Mouse (Mus musculus): ENCODE measurements around the gene Slc25a13. TPM values are rescaled to one million over a fixed set of nuclear protein-coding genes. Genes with fewer than 3 reads are reported as not detected.
A peak's percentile ranks its signal among the peaks of the same experiment; 100 is the strongest.

Gene Slc25a13
- polyA plus RNA-seq, 1 experiment from 2014 or later = 40.8 TPM

DNA sequence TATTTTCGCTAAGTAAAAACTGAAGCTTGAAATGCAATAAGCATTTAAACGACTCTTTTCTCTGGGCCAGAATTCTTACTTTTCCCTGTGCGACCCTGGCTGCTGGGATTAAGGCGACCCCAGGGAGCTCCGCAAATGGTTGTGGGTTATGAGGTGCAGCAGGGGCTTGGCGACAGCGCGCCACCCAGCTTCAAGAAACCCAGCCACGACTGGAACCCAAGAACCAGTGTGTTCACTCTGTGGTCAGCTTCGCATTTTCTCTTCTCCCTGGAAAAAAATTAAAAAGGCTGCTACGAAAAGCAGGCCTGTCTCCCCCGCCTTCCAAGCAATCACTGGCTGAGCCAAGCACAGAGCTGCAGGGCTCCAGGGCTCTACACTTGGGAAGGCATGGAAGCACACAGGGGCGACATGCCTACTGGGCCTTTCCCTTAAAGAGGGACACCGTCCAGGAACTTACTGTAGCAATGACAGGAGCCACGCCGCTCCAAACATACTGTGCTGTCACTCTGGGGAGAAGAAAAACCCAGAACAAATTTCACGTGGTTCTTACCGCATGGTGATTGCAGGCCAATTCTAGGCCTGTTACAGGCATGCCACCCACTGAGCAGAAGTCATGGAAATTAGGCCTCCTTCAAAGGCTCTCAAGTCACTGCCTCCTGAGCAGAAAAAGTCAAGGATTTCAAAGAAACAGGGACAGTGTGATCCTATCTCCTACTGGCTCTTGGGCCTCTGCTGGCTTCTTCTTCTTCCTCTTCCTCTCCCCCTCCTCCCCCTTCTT lies 178.0 kb downstream of the Slc25a13 start:
- no peaks in the 10 kb centered on the region for H3K27me3 ChIP-seq (ENCODE audit: control insufficient read depth, insufficient read depth, low read length)
- ATAC-seq (replicated peaks; ENCODE audit: low FRiP score) (no peak), DNase-seq (ENCODE audit: low spot score) (no peak)
- H3K9ac ChIP-seq (ENCODE audit: low read length) = no peak overlapping the region
- H3K4me1 ChIP-seq (replicated peaks; ENCODE audit: control insufficient read depth, insufficient read depth, low read length) = 0 out of 2 replicates have a peak, but pooled peaks cover 2% of the 10 kb centered on the region
- H3K4me3 ChIP-seq (ENCODE audit: low read depth, low read length) = no peak overlapping the region
- H3K9me3 ChIP-seq (ENCODE audit: control insufficient read depth, low read length) = no peaks in the 10 kb centered on the region
- WGBS = 30% methylated on average over 18 of the region's 18 CpGs
- no peaks in the 10 kb centered on the region for H3K36me3 ChIP-seq (ENCODE audit: control insufficient read depth, insufficient read depth, low read length)
- no peak overlapping the region for H3K4me2 ChIP-seq (ENCODE audit: low read depth, low read length, severe bottlenecking)
- no peak overlapping the region for H3K27ac ChIP-seq (ENCODE audit: low read depth, low read length)

DNA sequence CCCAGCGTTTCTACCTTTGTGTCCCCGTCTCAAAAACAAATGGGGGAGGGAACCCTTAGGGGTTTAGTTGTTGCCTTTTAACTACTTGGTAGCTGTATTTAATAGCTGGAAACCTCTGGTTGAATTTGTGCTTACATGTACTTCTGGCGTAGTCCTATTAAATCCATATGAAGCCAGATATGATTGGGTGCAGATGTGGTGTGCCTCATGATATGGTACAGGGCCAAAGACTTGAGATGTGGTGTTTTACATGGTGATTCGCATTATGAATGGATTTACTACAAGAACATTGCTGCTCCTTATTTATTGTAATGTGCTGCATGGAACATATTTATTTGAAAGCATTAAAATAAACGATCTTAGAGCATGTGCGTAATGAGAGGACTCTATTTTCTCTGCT lies 189.3 kb downstream of the Slc25a13 start:
- Histone ChIP-seq H3K4me3 (ENCODE audit: low read depth, low read length) (no peak overlapping the region), H3K27ac (ENCODE audit: low read depth, low read length) (no peak overlapping the region), H3K27me3 (ENCODE audit: control insufficient read depth, insufficient read depth, low read length) (no peaks in the 10 kb centered on the region), H3K4me2 (ENCODE audit: low read depth, low read length, severe bottlenecking) (no peak overlapping the region), H3K9me3 (ENCODE audit: control insufficient read depth, low read length) (no peaks in the 10 kb centered on the region), H3K9ac (ENCODE audit: low read length) (no peak overlapping the region), H3K4me1 (replicated peaks; ENCODE audit: control insufficient read depth, insufficient read depth, low read length) (no peaks in the 10 kb centered on the region), H3K36me3 (ENCODE audit: control insufficient read depth, insufficient read depth, low read length) (no peaks in the 10 kb centered on the region)
- ATAC-seq (replicated peaks; ENCODE audit: low FRiP score) (no peak), DNase-seq (ENCODE audit: low spot score) (no peak)
- 88% methylated on average over 6 of the region's 6 CpGs for WGBS

DNA sequence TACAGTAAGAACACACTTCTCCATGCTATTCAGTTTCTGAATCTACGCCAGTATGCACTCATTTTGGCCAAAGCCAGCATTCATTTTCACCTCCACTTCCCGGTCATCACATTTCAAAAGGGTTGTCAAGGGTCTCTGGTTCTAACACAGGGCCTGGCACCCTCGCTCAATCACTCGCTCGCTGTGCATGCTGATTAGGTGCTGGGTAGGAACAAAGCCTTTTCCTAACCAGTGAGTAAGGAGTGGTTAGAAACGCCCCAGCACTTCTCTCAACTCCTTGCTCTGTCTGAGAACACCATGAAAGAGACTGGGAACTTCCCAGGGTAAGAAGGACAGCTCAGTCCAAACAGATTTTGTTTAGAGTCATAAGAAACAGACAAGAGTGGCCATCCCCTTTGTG lies 193.0 kb downstream of the Slc25a13 start:
- no peak for DNase-seq (ENCODE audit: low spot score)
- H3K4me2 ChIP-seq (ENCODE audit: low read depth, low read length, severe bottlenecking) = no peak overlapping the region
- H3K27me3 ChIP-seq (ENCODE audit: control insufficient read depth, insufficient read depth, low read length) = no peaks in the 10 kb centered on the region
- 39% methylated on average over 6 of the region's 6 CpGs for WGBS
- H3K4me1 ChIP-seq (replicated peaks; ENCODE audit: control insufficient read depth, insufficient read depth, low read length) = no peaks in the 10 kb centered on the region
- H3K4me3 ChIP-seq (ENCODE audit: low read depth, low read length) = no peak overlapping the region
- no peak overlapping the region for H3K27ac ChIP-seq (ENCODE audit: low read depth, low read length)
- no peaks in the 10 kb centered on the region for H3K9me3 ChIP-seq (ENCODE audit: control insufficient read depth, low read length)
- no peak for ATAC-seq (replicated peaks; ENCODE audit: low FRiP score)
- no peaks in the 10 kb centered on the region for H3K36me3 ChIP-seq (ENCODE audit: control insufficient read depth, insufficient read depth, low read length)
- no peak overlapping the region for H3K9ac ChIP-seq (ENCODE audit: low read length)

DNA sequence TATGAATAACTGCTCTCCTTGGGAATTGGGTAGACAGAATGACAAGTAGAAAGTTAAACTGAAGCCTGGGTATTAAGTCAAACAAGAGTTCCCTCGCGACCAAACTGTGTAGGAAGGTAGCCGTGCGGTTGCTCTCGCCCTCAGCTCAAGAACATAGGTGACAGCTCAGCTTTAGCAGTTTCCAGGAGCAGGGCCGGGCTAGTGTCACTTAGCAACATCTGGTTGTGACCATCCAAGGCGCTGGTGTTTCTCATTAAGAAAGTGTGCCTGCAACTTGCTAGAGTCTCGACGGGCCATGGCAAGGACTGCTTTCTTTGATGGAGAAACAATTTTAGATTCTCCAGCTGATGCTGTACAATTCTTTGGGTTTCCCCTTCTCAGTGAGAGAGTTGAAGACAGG lies 200.0 kb downstream of the Slc25a13 start:
- WGBS = 61% methylated on average over 9 of the region's 9 CpGs
- H3K36me3 ChIP-seq (ENCODE audit: control insufficient read depth, insufficient read depth, low read length) = no peaks in the 10 kb centered on the region
- H3K9me3 ChIP-seq (ENCODE audit: control insufficient read depth, low read length) = no peaks in the 10 kb centered on the region
- no peak overlapping the region for H3K9ac ChIP-seq (ENCODE audit: low read length)
- DNase-seq (ENCODE audit: low spot score) (no peak), ATAC-seq (replicated peaks; ENCODE audit: low FRiP score) (no peak)
- H3K4me1 ChIP-seq (replicated peaks; ENCODE audit: control insufficient read depth, insufficient read depth, low read length) = 0 out of 2 replicates have a peak, but pooled peaks cover 2% of the 10 kb centered on the region
- no peak overlapping the region for H3K4me3 ChIP-seq (ENCODE audit: low read depth, low read length)
- no peak overlapping the region for H3K4me2 ChIP-seq (ENCODE audit: low read depth, low read length, severe bottlenecking)
- no peak overlapping the region for H3K27ac ChIP-seq (ENCODE audit: low read depth, low read length)
- no peaks in the 10 kb centered on the region for H3K27me3 ChIP-seq (ENCODE audit: control insufficient read depth, insufficient read depth, low read length)

DNA sequence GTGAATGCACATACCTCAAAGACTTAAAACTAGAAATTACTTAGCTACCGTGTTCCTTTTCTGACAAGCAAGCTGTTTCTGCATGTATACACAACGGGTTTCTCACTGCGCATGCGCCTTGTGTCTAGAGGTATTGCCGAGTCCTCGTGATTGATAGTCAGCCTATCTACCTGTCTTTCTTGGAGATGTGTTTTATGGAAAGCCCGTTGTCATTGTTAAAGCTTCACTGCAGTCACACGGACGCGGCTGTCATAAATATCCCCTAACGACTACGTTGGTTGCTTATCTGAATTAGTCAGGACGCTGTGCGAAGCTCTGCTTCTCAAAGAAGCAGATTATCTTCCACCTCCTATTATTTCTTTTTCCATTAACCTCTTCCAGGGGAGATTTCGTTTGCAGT lies 201.4 kb downstream of the Slc25a13 start:
- ATAC-seq (replicated peaks; ENCODE audit: low FRiP score) (no peak), DNase-seq (ENCODE audit: low spot score) (no peak)
- H3K9ac ChIP-seq (ENCODE audit: low read length) = no peak overlapping the region

DNA sequence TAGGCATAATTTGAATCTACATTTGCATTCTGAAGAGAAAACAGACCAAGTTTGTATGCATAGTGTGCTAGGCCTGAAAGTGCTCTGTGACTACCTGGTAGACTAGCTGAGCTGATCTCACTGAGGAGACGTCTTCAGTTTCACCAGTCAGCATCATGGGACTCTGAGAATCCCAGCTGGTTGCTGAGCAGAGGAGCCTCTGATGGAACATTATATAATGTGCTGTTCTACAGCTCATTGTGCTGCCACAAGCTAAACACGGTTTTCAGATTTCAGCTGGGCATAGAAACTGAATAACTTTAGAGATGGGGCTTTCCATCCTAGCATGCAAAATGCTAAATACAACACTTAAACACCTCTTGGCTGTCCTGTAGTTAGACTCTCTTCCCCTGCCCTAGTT lies 205.6 kb downstream of the Slc25a13 start:
- Histone ChIP-seq H3K27me3 (ENCODE audit: control insufficient read depth, insufficient read depth, low read length) (no peaks in the 10 kb centered on the region; the same call in 1 of the 2 replicates), H3K4me3 (ENCODE audit: low read depth, low read length) (no peak overlapping the region), H3K36me3 (ENCODE audit: control insufficient read depth, insufficient read depth, low read length) (no peaks in the 10 kb centered on the region), H3K9me3 (ENCODE audit: control insufficient read depth, low read length) (no peaks in the 10 kb centered on the region), H3K4me2 (ENCODE audit: low read depth, low read length, severe bottlenecking) (no peak overlapping the region), H3K9ac (ENCODE audit: low read length) (no peak overlapping the region), H3K4me1 (replicated peaks; ENCODE audit: control insufficient read depth, insufficient read depth, low read length) (no peaks in the 10 kb centered on the region), H3K27ac (ENCODE audit: low read depth, low read length) (no peak overlapping the region)
- no peak for ATAC-seq (replicated peaks; ENCODE audit: low FRiP score)
- DNase-seq (ENCODE audit: low spot score) = no peak
- WGBS = 75% methylated on average over 2 of the region's 2 CpGs

More for the DNA sequence above, 201.4 kb downstream of the Slc25a13 start:
- H3K27me3 ChIP-seq (ENCODE audit: control insufficient read depth, insufficient read depth, low read length) = no peaks in the 10 kb centered on the region
- H3K9me3 ChIP-seq (ENCODE audit: control insufficient read depth, low read length) = no peaks in the 10 kb centered on the region
- H3K4me2 ChIP-seq (ENCODE audit: low read depth, low read length, severe bottlenecking) = no peak overlapping the region
- 66% methylated on average over 15 of the region's 15 CpGs for WGBS
- H3K4me3 ChIP-seq (ENCODE audit: low read depth, low read length) = no peak overlapping the region
- H3K27ac ChIP-seq (ENCODE audit: low read depth, low read length) = no peak overlapping the region
- H3K4me1 ChIP-seq (replicated peaks; ENCODE audit: control insufficient read depth, insufficient read depth, low read length) = 0 out of 2 replicates have a peak, but pooled peaks cover 2% of the 10 kb centered on the region
- H3K36me3 ChIP-seq (ENCODE audit: control insufficient read depth, insufficient read depth, low read length) = no peaks in the 10 kb centered on the region

DNA sequence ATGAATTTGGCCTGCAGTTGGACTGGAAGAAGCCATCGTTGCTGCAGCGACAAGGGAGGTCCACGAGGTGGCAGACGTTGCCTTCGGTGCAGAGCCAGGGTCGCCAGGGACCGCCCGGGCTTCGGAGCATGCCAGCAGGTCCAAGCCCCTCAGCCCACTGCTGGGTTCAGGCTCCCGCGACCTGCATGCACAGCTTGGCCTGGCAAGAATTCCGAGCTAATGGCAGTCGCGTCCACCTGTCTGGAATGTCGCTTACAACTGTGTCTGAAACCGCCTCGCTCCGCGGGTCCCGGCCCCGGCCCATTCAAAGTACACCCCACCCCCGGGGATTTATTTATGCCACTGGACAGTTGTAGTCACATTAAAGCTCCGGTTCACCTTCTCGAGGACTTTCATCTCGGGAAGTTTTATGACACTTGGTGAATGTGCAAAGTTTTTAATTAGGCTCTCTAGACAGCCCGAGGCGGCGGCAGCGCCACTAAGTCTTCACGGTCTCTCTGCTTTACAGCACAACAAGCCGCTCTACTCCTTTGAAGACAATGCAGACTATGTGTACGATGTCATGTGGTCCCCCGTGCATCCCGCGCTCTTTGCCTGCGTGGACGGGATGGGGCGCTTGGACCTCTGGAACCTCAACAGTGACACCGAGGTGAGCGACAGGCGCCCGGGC lies 211.1 kb downstream of the Slc25a13 start:
- ATAC-seq (replicated peaks; ENCODE audit: low FRiP score) = peak; percentile 95
- Histone ChIP-seq H3K27ac (ENCODE audit: low read depth, low read length) (no peak overlapping the region), H3K4me2 (ENCODE audit: low read depth, low read length, severe bottlenecking) (peak overlapping the region; percentile 86), H3K9ac (ENCODE audit: low read length) (peak overlapping the region; percentile 55), H3K4me3 (ENCODE audit: low read depth, low read length) (peak overlapping the region; percentile 42), H3K4me1 (replicated peaks; ENCODE audit: control insufficient read depth, insufficient read depth, low read length) (0 out of 2 replicates have a peak, but pooled peaks cover 2% of the 10 kb centered on the region), H3K27me3 (ENCODE audit: control insufficient read depth, insufficient read depth, low read length) (no peaks in the 10 kb centered on the region; the same call in 1 of the 2 replicates), H3K36me3 (ENCODE audit: control insufficient read depth, insufficient read depth, low read length) (no peaks in the 10 kb centered on the region), H3K9me3 (ENCODE audit: control insufficient read depth, low read length) (no peaks in the 10 kb centered on the region)
- WGBS = 2% methylated on average over 42 of the region's 42 CpGs
- peak; percentile 94 for DNase-seq (ENCODE audit: low spot score)

DNA sequence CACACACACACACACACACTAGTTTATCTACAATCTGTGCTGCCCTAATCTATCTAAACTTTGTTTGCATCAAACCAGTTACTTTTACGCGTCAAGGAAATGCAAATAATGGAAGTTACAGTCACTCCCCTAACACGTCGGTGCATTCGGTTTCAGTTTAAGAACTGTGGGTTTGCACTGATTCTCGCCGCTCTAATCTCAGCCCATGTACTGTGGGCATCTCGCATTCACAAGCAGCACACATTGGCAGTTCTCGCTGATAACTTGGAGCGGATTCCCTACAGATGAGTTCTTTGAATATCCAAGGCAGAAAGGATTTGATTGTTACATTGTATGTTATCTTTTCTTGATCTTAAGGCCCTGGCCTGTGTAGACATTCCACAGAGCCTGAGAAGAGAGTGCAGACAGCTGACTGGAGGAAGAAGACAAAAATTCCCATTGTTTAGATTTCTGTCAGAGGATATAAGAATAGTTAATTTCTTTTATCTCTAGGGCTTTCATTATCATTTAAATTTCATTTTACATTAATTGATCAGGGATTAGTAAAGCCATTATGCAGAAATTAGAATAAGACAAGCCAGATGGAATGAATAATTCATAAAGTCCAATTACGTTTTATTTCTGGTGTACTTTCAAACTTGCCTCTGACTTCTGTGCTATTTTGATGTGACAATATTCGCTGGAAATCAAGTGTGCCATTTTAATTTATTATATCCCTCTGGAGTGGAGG lies 212.1 kb downstream of the Slc25a13 start:
- no peak for DNase-seq (ENCODE audit: low spot score)
- Histone ChIP-seq H3K27me3 (ENCODE audit: control insufficient read depth, insufficient read depth, low read length) (no peaks in the 10 kb centered on the region; the same call in 1 of the 2 replicates), H3K9ac (ENCODE audit: low read length) (no peak overlapping the region), H3K4me1 (replicated peaks; ENCODE audit: control insufficient read depth, insufficient read depth, low read length) (0 out of 2 replicates have a peak, but pooled peaks cover 2% of the 10 kb centered on the region), H3K27ac (ENCODE audit: low read depth, low read length) (no peak overlapping the region), H3K4me3 (ENCODE audit: low read depth, low read length) (no peak overlapping the region), H3K9me3 (ENCODE audit: control insufficient read depth, low read length) (no peaks in the 10 kb centered on the region), H3K4me2 (ENCODE audit: low read depth, low read length, severe bottlenecking) (0 out of 2 replicates have a peak overlapping the region, but pooled peaks have one; percentile 86), H3K36me3 (ENCODE audit: control insufficient read depth, insufficient read depth, low read length) (no peaks in the 10 kb centered on the region)
- ATAC-seq (replicated peaks; ENCODE audit: low FRiP score) = no peak
- WGBS = 68% methylated on average over 12 of the region's 12 CpGs

Data from forebrain, embryonic 11.5 days (tissue).